Mouse (Mus musculus) mature B cell (primary cell): ENCODE results near the gene Scamp5.

ENCODE experiments used
- in situ Hi-C: fragments of 300-500 bp; cut with MboI; formaldehyde crosslinking; loops from 2 replicates; pipeline ENCODE4 v1.14.3; 2019

The Scamp5 gene

GRCm38 (mm10) chr9:57467896-57468549 is at the start of gene Scamp5:
Scamp5 (minus strand) TSS chr9:57468060.
- in situ Hi-C loops = no loop called here

- in situ Hi-C loops = no loop called here
Measured at GRCm38 (mm10) chr9:57517113-57517512, 49.3 kb upstream of the Scamp5 start.

- in situ Hi-C loops = no loop called here
Measured at GRCm38 (mm10) chr9:57510577-57510976, 42.7 kb upstream of the Scamp5 start.

GRCm38 (mm10) chr9:57505700-57506099 is 37.8 kb upstream of the Scamp5 start:
- in situ Hi-C loops = no loop called here

- in situ Hi-C loops = no loop called here
Measured at GRCm38 (mm10) chr9:57504891-57505290, 37.0 kb upstream of the Scamp5 start.

GRCm38 (mm10) chr9:57504381-57504700 is 36.5 kb upstream of the Scamp5 start:
- in situ Hi-C loops = no loop called here

GRCm38 (mm10) chr9:57503622-57504380 is 35.9 kb upstream of the Scamp5 start, which contains the start of gene Rpp25:
Rpp25 (plus strand) TSS chr9:57504026.
- in situ Hi-C loops = no loop called here

- in situ Hi-C loops = no loop called here
Measured at GRCm38 (mm10) chr9:57502911-57503621, 35.2 kb upstream of the Scamp5 start.

- in situ Hi-C loops = no loop called here
Measured at GRCm38 (mm10) chr9:57501861-57502260, 34.0 kb upstream of the Scamp5 start.

GRCm38 (mm10) chr9:57501452-57501851 is 33.6 kb upstream of the Scamp5 start:
- in situ Hi-C loops = no loop called here

- in situ Hi-C loops = no loop called here
Measured at GRCm38 (mm10) chr9:57498536-57498935, 30.7 kb upstream of the Scamp5 start.

- in situ Hi-C loops = no loop called here
Measured at GRCm38 (mm10) chr9:57497236-57497635, 29.4 kb upstream of the Scamp5 start.

- in situ Hi-C loops = no loop called here
Measured at GRCm38 (mm10) chr9:57494970-57495369, 27.1 kb upstream of the Scamp5 start.

GRCm38 (mm10) chr9:57493532-57493931 is 25.7 kb upstream of the Scamp5 start:
- in situ Hi-C loops = no loop called here

GRCm38 (mm10) chr9:57487807-57488206 is 19.9 kb upstream of the Scamp5 start:
- in situ Hi-C loops = no loop called here

- in situ Hi-C loops = no loop called here
Measured at GRCm38 (mm10) chr9:57485774-57486173, 17.9 kb upstream of the Scamp5 start.

GRCm38 (mm10) chr9:57468914-57469313 is 1.1 kb upstream of the Scamp5 start:
- in situ Hi-C loops = no loop called here

GRCm38 (mm10) chr9:57467271-57467771 is 539 bp downstream of the Scamp5 start:
- in situ Hi-C loops = no loop called here

- in situ Hi-C loops = no loop called here
Measured at GRCm38 (mm10) chr9:57466101-57466500, 1.8 kb downstream of the Scamp5 start.

- in situ Hi-C loops = no loop called here
Measured at GRCm38 (mm10) chr9:57462866-57463265, 5.0 kb downstream of the Scamp5 start.

- in situ Hi-C loops = no loop called here
Measured at GRCm38 (mm10) chr9:57459707-57460106, 8.2 kb downstream of the Scamp5 start.

- in situ Hi-C loops = no loop called here
Measured at GRCm38 (mm10) chr9:57453516-57453915, 14.3 kb downstream of the Scamp5 start.
